Mouse (Mus musculus) hindbrain, embryonic 12.5 days (tissue): ENCODE measurements at regions not wholly inside any gene's neighbourhood (a gene's known extent, or its start where the extent isn't known, plus 50 kb on each side); places are given as distances from the start of the nearest gene placed in this dataset.

Experiments used
- ATAC-seq: fragments of 200-750 bp; cut with Nextera tagmentation; 2 replicates; pipeline ENCODE4 v1.8.0; 2017; ENCODE audit warnings: moderate TSS enrichment; ENCODE audit not compliant: low FRiP score
- H3K27ac ChIP-seq: fragments of 300-500 bp; sonication (generic); 2 replicates; pipeline ENCODE4 v1.5.1; 2016; ENCODE audit warnings: mild to moderate bottlenecking
- H3K27me3 ChIP-seq: fragments of 300-500 bp; sonication (generic); 2 replicates; pipeline ENCODE4 v1.6.1; 2016; ENCODE audit warnings: mild to moderate bottlenecking
- H3K36me3 ChIP-seq: fragments of 300-500 bp; sonication (generic); 2 replicates; pipeline ENCODE4 v1.6.1; 2016; ENCODE audit warnings: mild to moderate bottlenecking
- H3K4me1 ChIP-seq: fragments of 300-500 bp; sonication (generic); 2 replicates; pipeline ENCODE4 v1.6.1; 2016
- H3K4me2 ChIP-seq: fragments of 300-500 bp; sonication (generic); replicated peaks from 2 replicates; pipeline ENCODE4 v1.6.1; 2016; ENCODE audit warnings: mild to moderate bottlenecking
- H3K4me3 ChIP-seq: fragments of 300-500 bp; sonication (generic); 2 replicates; pipeline ENCODE4 v1.5.1; 2016; ENCODE audit warnings: mild to moderate bottlenecking
- H3K9ac ChIP-seq: fragments of 300-500 bp; sonication (generic); 2 replicates; pipeline ENCODE4 v1.6.1; 2016; ENCODE audit warnings: mild to moderate bottlenecking, moderate library complexity
- H3K9me3 ChIP-seq: fragments of 300-500 bp; sonication (generic); replicated peaks from 2 replicates; pipeline ENCODE4 v1.6.1; 2016; ENCODE audit warnings: mild to moderate bottlenecking
- WGBS: fragments of 180-500 bp; shearing (Covaris S2); methylation state at CpG from one replicate; pipeline ENCODE4 v1.1.7; 2016; 5-methylcytosine and 5-hydroxymethylcytosine counted together

DNA sequence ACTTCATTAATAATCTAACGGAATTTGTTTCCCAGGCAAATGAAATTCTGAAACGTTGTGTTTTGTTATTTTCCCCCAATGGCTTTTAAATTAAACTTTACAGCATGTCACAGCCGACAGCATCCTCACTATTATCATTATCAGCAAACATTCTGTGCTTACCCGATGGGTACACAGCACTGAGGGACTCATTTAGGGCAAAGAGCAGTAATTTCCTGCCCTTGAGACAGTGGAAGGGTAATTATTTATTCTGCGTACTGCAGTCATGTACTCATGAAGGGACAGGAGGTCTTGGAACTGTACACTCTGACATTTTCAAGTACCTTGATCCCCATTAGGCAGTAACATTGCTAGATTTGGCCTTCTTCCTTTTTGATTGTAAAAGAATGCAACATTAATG is 235.5 kb upstream of the Fam3c start:
- no peaks in the 10 kb centered on the region for H3K27me3 ChIP-seq
- no peaks in the 10 kb centered on the region for H3K36me3 ChIP-seq
- no peak overlapping the region for H3K27ac ChIP-seq
- H3K4me3 ChIP-seq = no peak overlapping the region
- H3K9me3 ChIP-seq = no peaks in the 10 kb centered on the region
- no peak overlapping the region for H3K9ac ChIP-seq
- ATAC-seq = no peak
- no peaks in the 10 kb centered on the region for H3K4me1 ChIP-seq
- no peak overlapping the region for H3K4me2 ChIP-seq
- WGBS = 69% methylated on average over 5 of the region's 5 CpGs

DNA sequence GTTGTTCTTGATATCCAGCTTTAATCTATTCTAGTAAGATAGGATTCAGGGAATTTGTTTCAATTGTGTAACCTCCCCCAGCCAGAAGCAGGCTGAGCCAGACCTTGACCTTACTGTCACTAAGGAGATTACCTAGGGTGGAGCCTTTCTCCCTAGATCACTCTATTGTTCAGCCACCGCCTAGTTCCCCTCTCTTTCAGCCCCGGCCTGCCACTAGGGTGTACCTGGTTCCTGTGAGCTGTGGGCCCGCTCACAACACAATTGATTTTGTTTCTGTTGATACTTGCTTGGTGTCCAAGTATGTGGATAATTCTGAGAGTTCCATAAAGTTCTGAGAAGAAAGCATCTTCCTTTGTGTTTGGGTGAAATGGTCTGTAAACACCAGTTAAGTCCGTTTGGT is 228.8 kb upstream of the Fam3c start:
- Histone ChIP-seq H3K9me3 (no peaks in the 10 kb centered on the region), H3K9ac (no peak overlapping the region), H3K27ac (no peak overlapping the region), H3K4me1 (no peaks in the 10 kb centered on the region), H3K36me3 (no peaks in the 10 kb centered on the region), H3K4me3 (no peak overlapping the region), H3K4me2 (no peak overlapping the region), H3K27me3 (no peaks in the 10 kb centered on the region)
- ATAC-seq = no peak
- WGBS = 71% methylated on average over 4 of the region's 4 CpGs

DNA sequence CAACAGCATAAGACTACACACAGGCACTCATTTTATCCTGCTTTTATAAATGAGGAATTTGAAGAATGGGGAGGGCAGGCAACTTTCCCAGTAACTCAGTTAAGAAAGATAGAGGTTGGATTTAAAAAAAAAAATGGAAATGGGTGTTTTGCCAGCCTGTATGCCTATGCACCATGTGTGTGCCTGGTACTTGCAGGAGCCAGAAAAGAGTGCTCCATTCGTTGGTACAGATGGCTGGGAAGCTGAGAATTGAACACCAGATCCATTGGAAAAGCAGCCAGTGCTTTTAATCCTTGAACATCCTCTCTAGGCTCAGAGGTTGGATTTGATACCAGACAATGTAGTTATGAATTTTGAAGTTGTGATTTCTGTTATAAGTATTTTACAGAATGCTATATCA is 216.9 kb upstream of the Fam3c start:
- Histone ChIP-seq H3K4me3 (no peak overlapping the region), H3K9me3 (no peaks in the 10 kb centered on the region), H3K4me2 (no peak overlapping the region), H3K36me3 (no peaks in the 10 kb centered on the region), H3K4me1 (no peaks in the 10 kb centered on the region), H3K9ac (no peak overlapping the region), H3K27ac (no peak overlapping the region), H3K27me3 (no peaks in the 10 kb centered on the region)
- 62% methylated on average over 1 of the region's 1 CpGs for WGBS
- ATAC-seq = no peak

DNA sequence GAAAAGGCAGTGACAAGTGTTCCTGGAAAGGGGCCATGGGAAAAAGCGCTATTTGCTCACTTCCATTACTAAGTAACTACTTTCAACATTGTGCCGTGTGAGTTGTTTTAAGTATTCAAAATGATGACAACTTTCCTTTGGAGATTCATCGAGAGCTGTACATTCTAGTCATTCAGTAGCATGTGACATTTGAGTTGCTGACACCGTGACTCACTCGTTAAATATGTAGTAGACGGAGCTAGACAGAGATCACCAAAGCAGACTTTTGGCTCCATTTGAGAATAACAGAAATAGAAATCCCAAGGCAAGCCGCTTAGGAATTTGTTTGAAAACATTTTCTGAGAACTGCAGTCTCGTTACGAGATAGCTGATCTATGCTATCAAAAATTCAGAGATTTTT is 211.8 kb upstream of the Fam3c start:
- Histone ChIP-seq H3K4me2 (no peak overlapping the region), H3K27me3 (no peaks in the 10 kb centered on the region), H3K4me3 (no peak overlapping the region), H3K27ac (no peak overlapping the region), H3K9ac (no peak overlapping the region), H3K36me3 (no peaks in the 10 kb centered on the region), H3K4me1 (no peaks in the 10 kb centered on the region), H3K9me3 (no peaks in the 10 kb centered on the region)
- WGBS = 91% methylated on average over 9 of the region's 9 CpGs
- ATAC-seq = no peak

DNA sequence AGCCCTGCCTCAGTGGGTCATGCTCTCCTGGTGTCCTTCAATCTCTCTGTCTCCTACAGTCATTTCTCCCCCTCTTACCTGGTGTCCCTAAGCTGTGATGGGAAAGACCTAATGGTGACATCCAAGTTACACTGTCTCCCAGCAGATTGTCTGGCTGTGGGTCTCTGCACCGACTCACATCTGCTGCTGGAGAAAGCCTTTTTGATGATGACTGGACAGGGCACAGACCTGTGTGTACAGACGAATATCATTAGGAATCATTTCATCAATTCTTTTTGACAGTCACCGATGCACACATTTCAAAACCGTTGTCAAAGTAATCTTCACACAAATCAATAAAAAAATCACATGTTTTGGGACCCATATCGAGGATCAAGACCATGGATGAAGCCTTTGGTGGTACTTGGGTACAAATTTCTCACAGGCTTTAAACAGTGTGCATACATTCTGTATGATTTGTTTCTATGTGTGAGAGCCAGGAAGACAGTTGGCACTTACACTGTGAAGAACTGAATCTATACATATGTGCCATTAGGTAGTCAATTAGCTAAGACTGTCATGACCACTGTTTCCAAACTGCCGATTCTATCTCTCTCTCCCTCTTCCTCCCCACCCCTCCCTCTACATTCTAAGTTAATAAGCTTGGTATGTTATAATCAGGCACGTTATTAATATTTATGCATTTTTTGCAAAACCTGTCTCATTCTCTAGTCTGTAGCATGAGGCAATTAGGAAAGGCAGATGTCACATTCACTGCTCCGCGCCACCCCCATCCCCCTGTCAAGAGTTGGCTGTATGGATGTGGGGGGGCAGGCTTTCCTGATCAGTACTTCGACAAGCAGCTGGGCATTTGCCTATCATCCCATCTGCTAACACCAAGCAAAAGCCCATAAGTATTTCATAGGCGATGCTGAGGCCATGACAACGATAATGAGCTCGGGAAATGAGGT is 192.5 kb upstream of the Fam3c start:
- Histone ChIP-seq H3K4me3 (no peak overlapping the region), H3K9me3 (no peaks in the 10 kb centered on the region), H3K9ac (no peak overlapping the region), H3K27me3 (no peaks in the 10 kb centered on the region), H3K4me1 (no peaks in the 10 kb centered on the region), H3K4me2 (no peak overlapping the region), H3K36me3 (no peaks in the 10 kb centered on the region), H3K27ac (no peak overlapping the region)
- 72% methylated on average over 13 of the region's 13 CpGs for WGBS
- ATAC-seq = peak; percentile 91

DNA sequence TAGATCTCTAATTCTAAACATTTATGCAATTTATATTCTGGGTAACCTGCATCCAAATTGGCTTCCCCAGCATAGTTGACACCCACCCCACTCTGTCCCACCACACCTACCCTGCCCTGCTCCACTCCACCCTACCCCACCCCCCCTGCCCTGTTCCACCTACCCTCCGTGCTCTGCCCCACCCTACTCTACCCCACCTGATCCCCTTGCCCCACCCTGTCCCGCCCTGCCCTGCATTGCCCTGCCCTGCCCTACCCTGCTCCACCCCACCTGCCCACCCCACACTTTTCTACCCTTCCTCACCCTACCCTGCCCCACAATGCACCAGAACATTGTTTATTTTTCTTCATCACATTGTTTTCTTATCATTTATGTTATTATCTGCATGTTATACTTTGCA is 185.6 kb upstream of the Fam3c start:
- ATAC-seq = no peak
- H3K4me2 ChIP-seq = no peak overlapping the region
- no peak overlapping the region for H3K4me3 ChIP-seq
- H3K36me3 ChIP-seq = no peaks in the 10 kb centered on the region
- no peak overlapping the region for H3K9ac ChIP-seq
- H3K27ac ChIP-seq = no peak overlapping the region
- no peaks in the 10 kb centered on the region for H3K27me3 ChIP-seq
- H3K4me1 ChIP-seq = no peaks in the 10 kb centered on the region
- 80% methylated on average over 2 of the region's 2 CpGs for WGBS
- H3K9me3 ChIP-seq = no peaks in the 10 kb centered on the region

DNA sequence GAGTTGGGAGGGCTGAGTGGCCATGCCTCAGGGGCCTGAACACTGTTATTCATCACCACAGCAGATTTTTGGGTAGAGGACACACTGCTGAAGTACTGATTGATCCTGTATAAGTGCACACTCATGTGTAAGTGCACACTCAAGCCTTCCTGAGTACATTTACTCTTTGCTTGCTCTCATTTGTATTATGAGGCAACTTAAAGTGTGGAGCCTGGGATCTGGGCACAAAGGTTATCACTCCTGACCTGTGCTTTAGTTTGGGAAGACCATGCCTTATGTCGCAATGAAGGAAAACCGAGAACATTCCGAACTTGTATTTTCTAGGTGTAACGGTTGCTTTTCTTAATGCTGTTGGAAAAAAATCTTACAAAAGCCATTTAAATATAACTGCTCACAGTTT is 182.2 kb upstream of the Fam3c start:
- no peak overlapping the region for H3K4me3 ChIP-seq
- no peak overlapping the region for H3K4me2 ChIP-seq
- no peaks in the 10 kb centered on the region for H3K27me3 ChIP-seq
- no peaks in the 10 kb centered on the region for H3K9me3 ChIP-seq
- WGBS = 93% methylated on average over 4 of the region's 4 CpGs
- no peaks in the 10 kb centered on the region for H3K4me1 ChIP-seq
- no peak overlapping the region for H3K9ac ChIP-seq
- H3K27ac ChIP-seq = no peak overlapping the region
- ATAC-seq = no peak
- H3K36me3 ChIP-seq = no peaks in the 10 kb centered on the region

DNA sequence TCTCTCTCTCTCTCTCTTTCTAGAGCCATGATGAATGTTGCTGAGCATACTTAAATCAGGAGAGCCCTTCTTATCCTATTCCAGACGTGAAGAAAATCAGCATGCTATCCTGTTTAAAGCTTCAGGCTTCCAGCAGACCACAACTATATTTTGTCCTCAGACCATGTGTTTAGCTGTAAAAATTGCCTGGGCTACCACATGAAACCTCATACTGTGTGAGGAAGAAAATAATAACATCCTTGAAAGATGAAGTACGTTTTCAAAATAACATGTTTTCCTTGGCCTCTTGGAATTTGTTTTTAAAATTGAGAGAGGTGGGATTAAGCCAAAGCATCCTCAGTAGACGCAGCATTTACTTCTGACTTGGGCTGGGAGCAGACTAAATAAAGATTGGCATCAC is 168.3 kb upstream of the Fam3c start:
- Histone ChIP-seq H3K4me1 (no peaks in the 10 kb centered on the region), H3K9me3 (no peaks in the 10 kb centered on the region), H3K9ac (no peak overlapping the region), H3K27ac (no peak overlapping the region), H3K36me3 (no peaks in the 10 kb centered on the region), H3K4me2 (no peak overlapping the region), H3K4me3 (no peak overlapping the region), H3K27me3 (no peaks in the 10 kb centered on the region)
- 65% methylated on average over 3 of the region's 3 CpGs for whole genome bisulfite sequencing
- ATAC-seq = no peak

DNA sequence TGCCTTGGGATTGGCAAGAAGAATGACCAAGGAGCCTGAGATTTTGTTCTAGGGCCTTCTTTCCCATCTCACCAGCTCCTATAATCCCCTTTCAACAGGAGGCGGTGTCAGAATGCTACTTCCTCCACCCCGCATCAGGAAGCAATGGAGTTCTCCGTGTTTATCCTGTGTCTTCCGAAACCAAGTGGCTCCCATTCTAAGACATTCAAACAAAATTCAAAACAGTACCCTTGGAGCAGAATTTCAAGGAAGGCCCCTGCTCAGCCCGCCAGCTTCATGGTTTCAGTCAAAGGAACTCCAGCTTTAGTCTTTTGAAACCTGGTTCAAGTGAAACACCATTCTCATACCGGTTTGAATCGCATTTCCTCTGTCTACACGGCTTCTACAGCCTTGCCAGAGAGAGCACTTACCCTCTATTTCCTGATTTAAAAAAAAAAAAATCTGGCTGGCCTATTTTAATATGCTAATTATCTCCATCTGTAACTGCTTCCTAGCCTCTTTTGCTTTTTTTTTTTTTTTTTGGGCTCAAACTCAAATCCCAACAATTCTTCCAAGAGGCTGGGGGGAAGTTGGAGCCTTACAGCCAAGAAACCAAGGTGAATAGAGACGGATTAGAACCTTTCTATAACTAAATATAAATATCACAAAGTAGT is 167.7 kb upstream of the Fam3c start:
- Histone ChIP-seq H3K27ac (no peak overlapping the region), H3K9ac (no peak overlapping the region), H3K36me3 (no peaks in the 10 kb centered on the region), H3K27me3 (no peaks in the 10 kb centered on the region), H3K9me3 (no peaks in the 10 kb centered on the region), H3K4me1 (no peaks in the 10 kb centered on the region), H3K4me3 (no peak overlapping the region), H3K4me2 (no peak overlapping the region)
- ATAC-seq = no peak
- WGBS = 86% methylated on average over 9 of the region's 9 CpGs

DNA sequence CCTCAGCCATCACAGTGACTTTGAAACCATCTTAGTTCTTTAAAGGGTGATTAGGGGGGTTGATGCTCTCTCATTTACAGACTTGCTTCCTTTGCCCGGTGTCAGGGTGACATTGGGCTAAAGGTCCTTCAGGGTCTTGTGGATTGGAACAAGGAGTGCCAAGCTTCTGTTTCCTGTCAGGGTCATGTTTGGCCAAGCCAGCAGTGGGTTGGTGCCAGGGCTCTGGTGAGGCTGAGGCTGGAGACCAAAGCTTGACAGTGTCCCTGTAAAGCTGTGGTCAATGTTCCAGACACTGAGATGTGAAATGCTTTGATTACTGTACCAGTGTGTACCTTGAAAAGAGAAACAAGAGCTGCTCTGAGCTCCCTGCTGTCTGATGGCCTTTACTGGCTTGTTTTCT is 150.8 kb upstream of the Fam3c start:
- H3K9ac ChIP-seq = no peak overlapping the region
- no peak overlapping the region for H3K4me2 ChIP-seq
- no peak overlapping the region for H3K4me3 ChIP-seq
- H3K27me3 ChIP-seq = no peaks in the 10 kb centered on the region
- ATAC-seq = no peak
- H3K36me3 ChIP-seq = no peaks in the 10 kb centered on the region
- H3K27ac ChIP-seq = no peak overlapping the region
- no peaks in the 10 kb centered on the region for H3K9me3 ChIP-seq
- H3K4me1 ChIP-seq = no peaks in the 10 kb centered on the region
- 77% methylated on average over 1 of the region's 1 CpGs for WGBS

DNA sequence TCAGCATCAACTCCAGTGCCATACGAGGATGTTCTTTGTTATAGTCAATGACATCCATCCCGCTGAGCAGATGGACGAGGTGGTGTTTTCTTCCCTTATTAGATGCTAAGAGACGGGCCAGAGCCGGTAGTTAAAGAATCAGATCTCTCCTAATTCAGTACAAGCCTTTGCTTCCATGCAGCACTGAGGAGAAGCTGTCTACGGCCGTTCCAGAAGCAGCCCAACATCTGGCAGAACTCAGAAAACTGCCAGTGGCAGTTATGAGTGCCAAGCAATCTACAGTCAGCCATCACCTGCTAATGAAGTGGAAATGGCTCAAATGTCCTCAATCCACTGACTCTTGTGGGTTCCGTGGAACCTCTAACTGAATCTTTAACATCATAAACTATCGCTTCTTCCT is 141.3 kb upstream of the Fam3c start:
- no peak overlapping the region for H3K4me2 ChIP-seq
- ATAC-seq = no peak
- 80% methylated on average over 9 of the region's 9 CpGs for WGBS
- no peaks in the 10 kb centered on the region for H3K4me1 ChIP-seq
- H3K4me3 ChIP-seq = no peak overlapping the region
- H3K27me3 ChIP-seq = no peaks in the 10 kb centered on the region
- H3K9me3 ChIP-seq = no peaks in the 10 kb centered on the region
- no peak overlapping the region for H3K27ac ChIP-seq
- no peak overlapping the region for H3K9ac ChIP-seq
- H3K36me3 ChIP-seq = no peaks in the 10 kb centered on the region

DNA sequence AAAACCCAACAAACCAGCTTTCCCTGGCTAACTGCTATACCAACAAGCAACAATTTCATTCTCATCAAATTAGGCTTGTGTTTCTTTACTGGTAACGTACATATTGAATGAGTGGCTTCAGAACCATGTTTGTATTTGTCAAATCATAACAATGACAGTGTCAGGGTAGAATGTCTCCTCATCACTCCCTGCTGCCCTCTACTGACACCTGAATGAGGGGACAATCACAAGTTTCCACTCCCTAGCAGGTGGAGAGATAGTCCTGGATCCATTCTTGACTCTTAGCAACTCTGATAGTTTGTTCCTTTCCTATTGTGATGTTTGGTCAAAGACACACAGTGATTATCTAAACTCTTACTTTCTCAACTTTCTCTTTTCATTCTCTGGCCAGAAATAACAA is 140.4 kb upstream of the Fam3c start:
- ATAC-seq = no peak
- H3K4me2 ChIP-seq = no peak overlapping the region
- 76% methylated on average over 1 of the region's 1 CpGs for WGBS
- no peaks in the 10 kb centered on the region for H3K9me3 ChIP-seq
- no peaks in the 10 kb centered on the region for H3K27me3 ChIP-seq
- no peak overlapping the region for H3K4me3 ChIP-seq
- H3K9ac ChIP-seq = no peak overlapping the region
- H3K4me1 ChIP-seq = no peaks in the 10 kb centered on the region
- no peak overlapping the region for H3K27ac ChIP-seq
- H3K36me3 ChIP-seq = no peaks in the 10 kb centered on the region
